Mouse (Mus musculus) limb, embryonic 13.5 days (tissue): ENCODE data around the gene Bad. TPM values are rescaled to one million over a fixed set of nuclear protein-coding genes. Genes with fewer than 3 reads are reported as not detected.
"Not testable (repeated sequence)": the region's sequence is repeated elsewhere in the genome, so short reads cannot be mapped to it uniquely, and the experiment has no call there.

Source experiments
- ATAC-seq: fragments of 200-750 bp; cut with Nextera tagmentation; 2 replicates; pipeline ENCODE4 v1.8.0; 2017; ENCODE audit warnings: low read depth, moderate number of reproducible peaks, moderate TSS enrichment; ENCODE audit not compliant: low FRiP score
- H3K27ac ChIP-seq: fragments of 300-500 bp; sonication (generic); 2 replicates; pipeline ENCODE4 v1.5.1; 2015; ENCODE audit warnings: inconsistent platforms, mild to moderate bottlenecking, moderate library complexity
- H3K27me3 ChIP-seq: fragments of 300-500 bp; sonication (generic); 2 replicates; pipeline ENCODE4 v1.6.1; 2015; ENCODE audit warnings: mild to moderate bottlenecking, inconsistent platforms
- H3K36me3 ChIP-seq: fragments of 300-500 bp; sonication (generic); 2 replicates; pipeline ENCODE4 v1.6.1; 2015; ENCODE audit warnings: inconsistent platforms, mild to moderate bottlenecking, moderate library complexity
- H3K4me1 ChIP-seq: fragments of 300-500 bp; sonication (generic); 2 replicates; pipeline ENCODE4 v1.6.1; 2015; ENCODE audit warnings: inconsistent platforms
- H3K4me2 ChIP-seq: fragments of 300-500 bp; sonication (generic); replicated peaks from 2 replicates; pipeline ENCODE4 v1.6.1; 2015; ENCODE audit warnings: inconsistent platforms, mild to moderate bottlenecking, moderate library complexity
- H3K4me3 ChIP-seq: fragments of 300-500 bp; sonication (generic); 2 replicates; pipeline ENCODE4 v1.5.1; 2015; ENCODE audit warnings: moderate library complexity, mild to moderate bottlenecking, inconsistent platforms
- H3K9ac ChIP-seq: fragments of 300-500 bp; sonication (generic); 2 replicates; pipeline ENCODE4 v1.6.1; 2015; ENCODE audit warnings: mild to moderate bottlenecking, inconsistent platforms
- H3K9me3 ChIP-seq: fragments of 300-500 bp; sonication (generic); 2 replicates; pipeline ENCODE4 v1.6.1; 2016; ENCODE audit warnings: inconsistent platforms
- WGBS: fragments of 180-500 bp; shearing (Covaris S2); methylation state at CpG from one replicate; pipeline ENCODE4 v1.1.7; 2015; 5-methylcytosine and 5-hydroxymethylcytosine counted together
- polyA plus RNA-seq: library from polyadenylated mRNA; unstranded; fragments of >200 nt; fragmentation: Nextera tagmentation; extraction: Ambion mirVana; gene quantifications from 2 replicates; pipeline ENCODE4 v1.2.1, GENCODE M21; 2015

Gene Bad
- 73.4 and 87.0 TPM in 2 replicates for polyA plus RNA-seq

DNA sequence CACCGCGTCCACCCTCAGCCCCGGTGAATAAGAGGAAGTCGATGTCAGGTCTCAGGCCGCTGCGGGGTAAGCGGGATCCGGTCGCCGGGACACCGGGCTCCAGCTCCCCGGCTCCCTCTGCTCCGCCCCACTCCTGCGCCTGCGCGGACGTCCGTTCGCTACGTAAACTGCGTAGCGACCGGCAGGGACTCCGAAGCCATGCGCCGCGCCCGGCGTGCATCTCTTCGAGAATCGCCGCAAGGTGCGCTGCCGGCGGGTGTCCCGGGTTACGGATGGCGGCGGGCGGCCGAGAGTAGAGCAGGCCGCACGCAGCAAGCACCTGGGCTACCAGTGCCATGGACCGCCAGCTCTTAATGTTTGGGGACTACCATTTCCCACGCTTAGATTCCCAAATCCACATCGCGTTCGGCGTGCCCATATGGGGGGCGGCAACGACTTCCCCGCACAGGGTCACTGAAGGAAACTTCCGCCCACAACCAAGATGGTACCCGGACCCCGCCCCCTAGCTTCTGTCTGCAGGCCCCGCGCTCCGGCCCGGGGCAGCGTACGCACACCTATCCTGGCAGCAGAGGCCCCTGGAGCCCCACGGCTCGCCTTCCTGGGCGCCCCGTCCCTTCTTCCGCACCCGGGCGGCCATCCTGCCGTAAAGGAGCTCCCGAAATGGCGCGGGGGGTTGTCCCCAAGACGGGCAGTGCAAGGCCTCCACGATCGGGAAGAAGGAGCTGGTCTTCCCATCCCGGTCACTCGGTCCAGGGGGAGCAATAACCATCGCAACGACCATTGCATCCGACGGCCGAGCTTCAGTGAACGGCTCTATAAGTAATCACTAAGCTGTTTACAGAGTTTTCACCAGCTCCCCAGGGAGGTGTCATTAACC is at the start of gene Bad:
TSS of gene Bad (plus strand) at position 490 of the 877 bp plus-strand sequence.
- Histone ChIP-seq H3K9me3 (no peaks in the 10 kb centered on the region), H3K4me2 (peak within 1 kb of the TSS; percentile 98), H3K36me3 (peaks cover 11% of the 10 kb centered on the region; the same call in 1 of the 2 replicates), H3K4me3 (peak within 1 kb of the TSS; percentile 70), H3K27ac (peak within 1 kb of the TSS; percentile 90), H3K9ac (peak within 1 kb of the TSS; percentile 89), H3K27me3 (peaks cover 7% of the 10 kb centered on the region; the same call in 1 of the 2 replicates), H3K4me1 (peaks cover 24% of the 10 kb centered on the region)
- peak; percentile 77 for ATAC-seq
- under 1% methylated on average over 83 of the region's 83 CpGs for WGBS

DNA sequence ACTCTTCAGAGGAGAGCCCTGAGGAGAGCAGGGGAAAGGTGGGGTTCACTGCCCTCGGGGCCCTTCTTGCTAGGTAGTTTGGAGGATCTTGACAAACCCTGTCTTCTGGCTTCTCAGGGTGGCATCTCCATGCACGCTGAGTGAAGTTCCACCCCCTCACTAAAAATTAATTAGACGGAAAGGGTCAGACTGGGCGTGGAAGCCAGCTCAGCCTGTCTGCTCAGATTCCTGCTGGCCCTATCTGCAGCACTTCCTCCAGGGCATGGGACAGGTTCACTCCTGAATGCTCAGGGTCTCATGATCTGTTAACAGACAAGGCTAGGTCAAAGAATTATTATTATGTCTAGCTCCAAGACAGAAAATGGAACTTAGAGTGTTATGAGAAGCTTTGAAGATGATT is 49.1 kb upstream of the Bad start:
- H3K36me3 ChIP-seq: no peaks in the 10 kb centered on the region
- H3K4me1 ChIP-seq: no peaks in the 10 kb centered on the region
- no peak for ATAC-seq
- WGBS: 57% methylated on average over 4 of the region's 4 CpGs
- no peaks in the 10 kb centered on the region for H3K27me3 ChIP-seq
- H3K9me3 ChIP-seq: peaks cover 6% of the 10 kb centered on the region; the same call in 1 of the 2 replicates
- no peak overlapping the region for H3K27ac ChIP-seq
- no peak overlapping the region for H3K9ac ChIP-seq
- H3K4me2 ChIP-seq: no peak overlapping the region
- no peak overlapping the region for H3K4me3 ChIP-seq

DNA sequence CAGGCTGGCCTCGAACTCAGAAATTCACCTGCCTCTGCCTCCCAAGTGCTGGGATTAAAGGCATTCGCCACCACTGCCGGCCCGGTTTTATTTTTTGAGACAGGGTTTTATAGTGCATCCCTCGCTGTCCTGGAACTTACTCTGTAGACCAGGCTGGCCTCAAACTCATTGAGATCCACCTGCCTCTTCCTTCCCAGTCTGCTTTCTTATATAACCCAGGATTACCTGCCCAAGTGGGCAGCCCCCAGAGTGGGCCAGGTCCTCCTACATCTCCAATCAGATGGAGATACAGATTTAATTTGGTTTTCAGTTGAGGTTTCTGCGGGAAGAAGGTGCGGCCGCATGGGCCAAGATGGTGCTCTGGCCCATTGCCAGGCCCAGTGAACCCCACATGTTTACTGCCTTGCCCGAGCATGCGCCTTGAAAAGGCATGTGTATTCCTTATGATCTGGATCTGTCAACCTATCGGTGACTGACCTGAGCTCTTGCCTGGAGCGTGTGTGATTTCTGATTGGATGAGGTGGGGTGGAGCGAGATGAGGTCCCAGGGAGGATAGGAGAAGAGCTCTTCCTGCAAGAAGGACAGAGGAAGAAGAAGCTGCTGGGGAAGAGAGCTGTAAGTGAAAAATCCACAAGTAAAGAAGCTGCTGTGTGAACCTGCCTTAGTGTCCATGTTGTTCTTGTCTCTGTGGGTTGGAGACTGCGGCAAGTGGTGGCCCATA is 47.8 kb upstream of the Bad start:
- Histone ChIP-seq H3K9me3 (peaks cover 6% of the 10 kb centered on the region; the same call in 1 of the 2 replicates), H3K36me3 (no peaks in the 10 kb centered on the region), H3K9ac (no peak overlapping the region), H3K27me3 (no peaks in the 10 kb centered on the region), H3K4me2 (no peak overlapping the region), H3K4me1 (no peaks in the 10 kb centered on the region), H3K27ac (no peak overlapping the region), H3K4me3 (no peak overlapping the region)
- no peak for ATAC-seq
- WGBS: 90% methylated on average over 14 of the region's 14 CpGs

DNA sequence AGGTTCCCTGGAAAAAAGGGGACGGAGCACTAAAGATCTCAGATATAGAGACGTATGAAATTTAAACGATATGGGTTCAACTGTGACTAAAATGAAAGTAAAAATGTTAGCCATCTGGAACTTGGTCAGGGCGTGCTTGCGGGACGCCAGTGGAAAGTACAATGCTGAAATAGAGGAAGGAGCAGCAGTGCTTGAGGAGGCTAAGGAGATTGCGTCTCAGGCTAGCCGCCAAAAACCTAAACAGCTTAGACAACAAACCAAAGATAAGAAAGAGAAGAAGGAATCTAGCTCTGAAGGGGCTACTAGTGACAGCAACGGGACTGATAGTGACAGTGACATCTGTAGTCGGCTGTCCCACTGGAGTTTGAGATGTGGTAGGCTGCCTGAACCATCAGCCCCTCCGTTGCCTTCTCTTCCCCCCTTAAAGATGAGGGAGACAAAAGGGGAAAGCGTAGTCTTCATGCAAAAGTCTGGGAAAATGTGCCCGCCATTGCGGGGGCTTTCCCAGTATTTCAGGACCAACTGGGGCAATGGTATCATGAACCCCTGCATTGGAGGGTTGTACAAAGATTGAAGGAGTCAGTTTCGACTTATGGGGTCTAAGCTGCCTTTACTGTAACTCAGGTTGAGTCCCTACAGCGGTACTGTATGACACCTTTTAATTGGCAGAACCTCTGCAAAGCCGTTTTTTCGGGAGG is 45.9 kb upstream of the Bad start:
- not testable (repeated sequence) for H3K4me1 ChIP-seq, H3K4me2 ChIP-seq, ATAC-seq, H3K27me3 ChIP-seq, H3K27ac ChIP-seq, H3K36me3 ChIP-seq, H3K9ac ChIP-seq, H3K4me3 ChIP-seq
- 86% methylated on average over 18 of the region's 18 CpGs for whole genome bisulfite sequencing
- peaks cover 11% of the 10 kb centered on the region; the same call in 1 of the 2 replicates for H3K9me3 ChIP-seq

DNA sequence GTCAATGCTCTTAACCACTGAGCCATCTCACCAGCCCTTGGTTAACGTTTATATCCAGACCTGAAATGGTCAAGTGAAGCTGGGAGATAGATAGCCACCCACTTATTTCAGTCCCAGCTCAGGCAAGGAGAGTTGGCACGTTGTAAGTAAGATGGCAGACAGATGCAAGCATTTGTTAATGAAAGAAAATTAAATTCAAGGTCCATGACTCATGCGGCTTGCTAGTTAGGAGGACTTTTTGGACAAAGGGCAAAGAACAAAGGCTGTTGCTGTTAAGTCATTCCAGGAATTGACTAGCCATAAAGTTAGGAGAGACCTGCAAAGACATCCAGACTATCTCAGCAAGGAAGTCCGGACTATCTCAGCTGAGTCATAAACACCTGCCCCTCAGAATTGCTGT is 42.0 kb upstream of the Bad start:
- no peak overlapping the region for H3K27ac ChIP-seq
- no peak overlapping the region for H3K4me3 ChIP-seq
- 88% methylated on average over 4 of the region's 4 CpGs for WGBS
- H3K9me3 ChIP-seq: peaks cover 11% of the 10 kb centered on the region; the same call in 1 of the 2 replicates
- peaks cover 4% of the 10 kb centered on the region; the same call in 1 of the 2 replicates for H3K36me3 ChIP-seq
- no peak for ATAC-seq
- H3K27me3 ChIP-seq: no peaks in the 10 kb centered on the region
- no peak overlapping the region for H3K9ac ChIP-seq
- no peaks in the 10 kb centered on the region for H3K4me1 ChIP-seq
- no peak overlapping the region for H3K4me2 ChIP-seq

DNA sequence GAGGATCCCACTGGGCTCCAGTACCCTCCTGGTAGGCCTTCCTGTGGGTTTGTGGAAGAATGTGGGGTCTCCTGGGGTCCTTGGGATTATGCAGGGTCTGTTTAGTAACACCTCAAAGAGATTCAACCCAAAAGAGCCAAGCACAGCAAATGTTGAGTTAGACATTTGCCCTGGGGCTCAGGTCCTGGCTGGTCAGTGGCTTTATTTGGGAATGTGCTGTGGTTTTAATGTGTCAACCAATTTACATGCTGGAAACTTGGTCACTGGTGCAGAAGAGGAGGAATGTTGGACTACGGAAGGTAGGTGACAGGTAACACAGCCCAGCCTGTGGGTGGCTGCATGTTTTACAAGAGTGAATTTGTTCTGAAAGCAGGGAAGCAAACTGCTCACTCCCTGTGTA is 38.6 kb upstream of the Bad start:
- Histone ChIP-seq H3K4me3 (no peak overlapping the region), H3K4me1 (peaks cover 9% of the 10 kb centered on the region), H3K9me3 (0 out of 2 replicates have a peak, but pooled peaks cover 5% of the 10 kb centered on the region), H3K4me2 (no peak overlapping the region), H3K27ac (no peak overlapping the region), H3K36me3 (peaks cover 30% of the 10 kb centered on the region), H3K27me3 (no peaks in the 10 kb centered on the region), H3K9ac (no peak overlapping the region)
- no peak for ATAC-seq
- WGBS: 100% methylated on average over 1 of the region's 1 CpGs

DNA sequence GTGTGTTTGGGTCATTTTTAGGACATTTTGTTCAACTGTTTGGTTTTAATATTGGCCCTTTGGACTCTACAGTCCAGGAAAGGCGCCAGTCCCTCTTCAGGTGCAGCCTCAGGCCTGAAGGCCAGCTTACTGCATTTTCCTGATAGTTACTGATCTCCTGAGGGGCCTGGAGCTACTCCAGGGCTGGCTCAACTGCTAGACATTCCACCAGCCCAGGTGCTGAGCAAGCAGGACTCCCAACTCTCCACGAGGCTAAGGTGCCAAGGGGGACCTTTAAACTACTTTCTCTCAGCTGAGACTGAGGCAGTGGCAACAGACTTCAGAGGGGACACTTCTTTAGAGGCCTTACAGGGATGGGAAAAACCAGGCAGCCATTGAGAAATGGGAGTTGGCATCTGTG is 36.8 kb upstream of the Bad start:
- Histone ChIP-seq H3K27ac (no peak overlapping the region), H3K9ac (no peak overlapping the region), H3K4me3 (no peak overlapping the region), H3K36me3 (peaks cover 30% of the 10 kb centered on the region), H3K9me3 (0 out of 2 replicates have a peak, but pooled peaks cover under 1% of the 10 kb centered on the region), H3K4me1 (peaks cover 18% of the 10 kb centered on the region), H3K4me2 (no peak overlapping the region), H3K27me3 (no peaks in the 10 kb centered on the region)
- ATAC-seq: no peak
- 74% methylated on average over 2 of the region's 2 CpGs for WGBS

DNA sequence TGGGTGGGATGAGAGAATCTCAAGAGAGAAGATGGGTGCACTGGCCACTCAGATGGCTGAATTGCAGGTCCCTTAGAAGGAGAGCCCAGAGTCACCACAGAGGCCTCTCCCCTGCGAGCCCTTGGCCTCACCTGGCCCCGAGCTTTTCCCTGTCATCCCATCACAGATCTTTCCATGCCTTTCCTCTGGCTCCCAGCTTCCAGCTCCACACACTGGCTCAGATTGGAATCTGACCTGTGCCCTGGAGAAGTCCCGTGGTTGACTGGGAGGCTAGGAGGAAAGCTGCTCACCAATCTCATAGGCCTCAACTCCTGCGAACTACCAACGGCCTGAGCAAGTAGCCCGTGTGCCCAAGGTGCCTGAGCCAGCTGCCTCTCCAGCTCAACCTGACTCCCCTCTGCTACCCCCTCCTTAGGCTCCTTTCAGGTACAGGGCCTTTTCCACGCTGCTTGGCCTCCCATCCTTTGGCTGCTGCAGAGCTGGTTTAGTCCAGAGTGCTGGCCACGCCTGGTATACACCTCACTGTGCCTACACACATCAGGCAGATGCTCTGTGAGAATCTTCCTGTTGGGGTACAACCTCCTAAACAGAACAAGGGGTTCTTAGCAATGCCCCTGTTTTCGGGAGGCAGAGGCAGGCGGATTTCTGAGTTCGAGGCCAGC is 36.0 kb upstream of the Bad start:
- no peak for ATAC-seq
- Histone ChIP-seq H3K9ac (no peak overlapping the region), H3K4me1 (peaks cover 18% of the 10 kb centered on the region)

DNA sequence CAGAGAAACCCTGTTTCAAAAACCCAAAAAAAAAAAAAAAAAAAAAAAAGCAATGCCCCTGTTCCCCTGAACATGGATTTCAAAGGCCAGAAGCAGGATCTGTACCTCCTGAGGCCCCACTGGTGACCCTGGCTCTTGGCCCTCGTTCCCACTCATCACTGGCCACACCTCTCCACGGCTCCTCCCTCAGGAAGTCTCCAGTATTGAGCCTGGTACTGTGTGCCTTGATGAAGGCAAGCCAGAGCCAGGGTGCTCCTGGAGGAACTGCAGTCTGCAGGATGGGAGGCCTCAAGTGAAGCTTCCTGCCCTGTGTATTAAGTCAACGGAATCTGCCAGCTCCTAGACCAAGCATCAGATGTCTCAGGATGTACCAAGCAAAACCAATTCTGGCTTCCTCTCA is 35.5 kb upstream of the Bad start:
- H3K9me3 ChIP-seq: no peaks in the 10 kb centered on the region
- peaks cover 22% of the 10 kb centered on the region for H3K4me1 ChIP-seq
- H3K4me2 ChIP-seq: no peak overlapping the region
- H3K27ac ChIP-seq: no peak overlapping the region
- H3K27me3 ChIP-seq: no peaks in the 10 kb centered on the region
- no peak overlapping the region for H3K4me3 ChIP-seq
- no peak for ATAC-seq
- 91% methylated on average over 3 of the region's 3 CpGs for WGBS
- H3K9ac ChIP-seq: no peak overlapping the region
- peaks cover 32% of the 10 kb centered on the region for H3K36me3 ChIP-seq

More for the DNA sequence above, 36.0 kb upstream of the Bad start:
- Histone ChIP-seq H3K27me3 (no peaks in the 10 kb centered on the region), H3K36me3 (peaks cover 30% of the 10 kb centered on the region), H3K27ac (no peak overlapping the region), H3K9me3 (no peaks in the 10 kb centered on the region), H3K4me2 (no peak overlapping the region), H3K4me3 (no peak overlapping the region)
- WGBS: 93% methylated on average over 11 of the region's 11 CpGs

DNA sequence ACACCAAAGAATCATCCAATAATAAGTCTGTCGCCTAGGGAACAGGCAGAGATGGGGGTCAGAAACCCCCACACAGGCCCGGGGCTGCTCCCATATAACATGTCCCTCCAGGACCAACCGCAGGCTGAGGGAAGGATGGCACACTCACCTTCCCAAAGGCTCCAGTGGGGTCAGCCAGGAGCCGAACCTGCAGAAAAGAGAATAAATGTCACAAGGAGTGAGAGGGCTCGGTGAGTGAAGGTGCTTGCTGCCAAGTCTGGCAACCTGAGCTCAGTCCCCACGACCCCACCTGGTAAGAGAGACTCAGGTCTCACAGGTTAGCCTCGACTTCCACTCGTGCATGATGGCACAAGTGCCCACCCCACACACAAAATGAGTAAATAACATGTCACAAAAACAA is 34.6 kb upstream of the Bad start:
- Histone ChIP-seq H3K27me3 (no peaks in the 10 kb centered on the region), H3K9ac (no peak overlapping the region), H3K4me3 (no peak overlapping the region), H3K9me3 (no peaks in the 10 kb centered on the region), H3K4me2 (no peak overlapping the region), H3K4me1 (peaks cover 26% of the 10 kb centered on the region), H3K36me3 (peaks cover 41% of the 10 kb centered on the region), H3K27ac (no peak overlapping the region)
- no peak for ATAC-seq
- 88% methylated on average over 8 of the region's 8 CpGs for WGBS

DNA sequence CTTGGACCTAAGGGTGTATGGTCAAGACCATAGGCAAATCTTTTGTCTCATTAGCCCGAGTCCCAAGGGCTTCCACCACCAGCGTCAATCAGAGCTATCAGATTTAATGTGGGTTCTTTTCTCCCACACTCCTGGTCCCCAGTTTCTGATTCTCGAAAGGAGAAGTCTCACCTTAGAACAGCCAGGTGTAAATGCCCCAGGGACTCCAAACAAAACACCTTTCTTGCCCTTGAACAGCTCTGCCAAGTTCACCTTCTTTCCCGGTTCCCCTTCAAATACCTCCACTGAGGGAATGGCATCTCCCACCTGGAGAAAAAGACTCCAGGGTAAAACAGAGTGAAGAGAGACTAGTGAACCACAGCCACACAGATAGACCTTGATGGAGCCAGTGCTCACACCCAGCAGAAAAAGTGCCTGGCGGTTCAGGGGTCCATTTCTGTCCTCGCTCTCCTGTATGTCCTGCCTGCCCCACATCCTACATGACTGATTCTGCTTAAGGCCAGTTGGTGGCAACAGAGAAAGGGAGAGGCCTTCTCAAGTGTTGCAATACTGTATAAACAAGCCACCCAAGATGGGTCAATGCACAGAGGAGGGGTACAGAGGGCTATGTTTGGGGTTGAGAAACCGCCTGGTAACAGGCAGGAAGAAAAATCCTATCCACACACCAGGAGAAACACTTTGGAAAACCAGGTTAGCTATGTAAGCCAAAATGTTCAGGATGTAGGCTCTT is 33.7 kb upstream of the Bad start:
- H3K27ac ChIP-seq: no peak overlapping the region
- peak overlapping the region; percentile 69 for H3K4me2 ChIP-seq
- peak overlapping the region; percentile 64 for H3K4me3 ChIP-seq
- H3K9me3 ChIP-seq: no peaks in the 10 kb centered on the region
- peaks cover 50% of the 10 kb centered on the region for H3K36me3 ChIP-seq
- 86% methylated on average over 7 of the region's 7 CpGs for WGBS
- no peaks in the 10 kb centered on the region for H3K27me3 ChIP-seq
- peak overlapping the region; percentile 78 for H3K9ac ChIP-seq
- peaks cover 26% of the 10 kb centered on the region for H3K4me1 ChIP-seq
- ATAC-seq: no peak
